Mouse (Mus musculus) layer of hippocampus, adult 9-10 months (tissue): Measurements from ENCODE around the gene Slc12a1.

ENCODE experiments used
- DNase-seq: peaks from one replicate; pipeline ENCODE4 v3.0.0; 2022; ENCODE audit warnings: low spot score

Slc12a1 gene

DNA sequence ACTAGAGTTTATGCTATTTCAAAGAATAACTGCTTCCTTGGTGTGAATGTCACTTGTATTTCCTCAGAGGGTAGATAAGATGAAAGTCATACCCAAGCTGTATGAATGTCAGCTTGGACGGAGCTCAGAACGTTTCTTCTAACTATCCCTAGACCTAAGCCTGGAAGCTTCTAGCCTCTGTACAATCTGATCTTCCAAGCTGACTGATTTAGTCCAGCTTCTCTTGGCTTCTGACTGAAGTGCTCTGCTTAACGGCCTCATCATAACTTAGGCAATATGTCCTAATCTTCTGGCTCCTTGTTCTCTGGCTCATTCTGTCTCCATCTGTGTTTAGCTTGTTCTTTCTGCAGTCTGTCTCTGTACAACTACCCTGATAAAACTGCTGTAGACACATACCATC is 102.3 kb downstream of the Slc12a1 start:
- DNase-seq: no peak

DNA sequence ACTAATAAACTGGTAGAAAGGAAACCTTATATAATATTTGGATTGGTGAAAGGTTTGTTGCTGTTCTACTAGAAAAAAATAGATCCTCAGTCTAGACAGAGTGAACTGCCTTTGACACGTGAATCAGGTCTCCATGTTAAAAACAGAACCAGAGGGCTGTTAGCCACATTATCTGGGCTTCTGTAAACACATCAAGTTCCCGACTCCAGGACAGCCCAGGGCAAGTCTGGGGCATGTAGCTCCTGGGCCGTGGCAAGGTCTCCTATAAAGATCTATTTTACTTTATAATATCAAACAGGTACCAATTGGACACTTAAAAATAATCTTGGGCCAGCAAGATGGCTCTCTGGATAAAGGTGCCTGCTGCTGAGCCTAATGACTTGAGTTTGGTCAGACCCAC is 103.6 kb downstream of the Slc12a1 start:
- DNase-seq: no peak

DNA sequence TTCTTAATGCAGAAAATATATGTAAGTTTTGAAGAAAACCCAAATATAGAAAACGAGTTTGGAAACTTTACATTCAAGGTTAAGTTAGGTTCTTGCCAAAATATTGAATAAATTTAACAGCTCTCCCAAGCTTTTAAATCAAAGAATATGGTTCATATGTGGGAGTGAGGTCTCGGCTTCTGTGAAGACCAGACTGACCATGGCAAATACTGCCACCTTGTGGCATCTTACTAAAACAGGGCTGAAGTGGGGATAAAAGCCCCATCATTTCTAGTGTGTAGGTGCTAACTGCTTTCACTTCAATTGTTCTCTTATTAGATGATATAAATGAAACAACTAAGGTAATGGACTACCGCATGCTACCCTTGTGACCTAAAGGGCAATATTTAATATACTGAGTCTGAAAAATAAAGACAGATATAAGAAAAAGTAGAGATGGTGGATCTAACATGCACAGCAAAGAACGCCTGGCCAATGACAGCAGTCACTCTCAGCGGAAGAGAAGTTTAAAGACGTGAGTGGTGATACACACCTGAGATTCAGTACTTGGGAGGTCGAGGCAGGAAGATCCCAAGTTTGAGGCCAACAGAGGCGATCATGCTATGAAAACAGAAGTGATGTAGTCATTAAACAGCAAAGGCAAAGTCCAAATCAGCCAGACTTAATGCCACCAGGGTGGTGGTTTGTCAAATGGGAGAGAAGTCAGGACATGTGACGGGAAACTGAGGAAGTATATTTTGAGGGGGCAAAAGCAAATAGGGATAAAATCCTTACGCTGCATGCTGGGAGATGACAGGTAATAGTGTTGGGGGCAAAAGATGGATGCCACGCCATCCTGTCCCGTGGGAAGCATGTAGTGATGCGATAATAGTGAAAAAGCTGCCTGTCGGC is 107.2 kb downstream of the Slc12a1 start:
- no peak for DNase-seq

DNA sequence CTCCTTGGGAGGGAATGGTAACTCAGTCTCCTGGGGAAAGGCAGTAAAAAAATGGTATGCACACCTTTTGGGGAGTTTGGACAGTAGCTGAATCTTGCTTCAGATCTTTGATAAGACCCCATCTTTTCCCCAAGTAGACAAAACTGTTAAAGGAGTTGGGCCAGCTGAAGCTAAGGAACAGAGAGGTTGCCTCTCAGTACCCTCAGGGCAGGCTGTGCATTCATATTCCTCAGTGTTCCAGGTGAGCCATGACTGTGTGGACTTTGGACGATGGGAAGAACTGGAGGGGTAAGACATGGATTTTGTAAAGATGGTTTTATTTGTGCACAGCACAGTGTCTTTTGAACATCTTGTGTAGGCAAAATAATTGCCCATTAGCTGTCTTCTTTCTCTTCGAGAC is 108.0 kb downstream of the Slc12a1 start:
- DNase-seq: no peak

DNA sequence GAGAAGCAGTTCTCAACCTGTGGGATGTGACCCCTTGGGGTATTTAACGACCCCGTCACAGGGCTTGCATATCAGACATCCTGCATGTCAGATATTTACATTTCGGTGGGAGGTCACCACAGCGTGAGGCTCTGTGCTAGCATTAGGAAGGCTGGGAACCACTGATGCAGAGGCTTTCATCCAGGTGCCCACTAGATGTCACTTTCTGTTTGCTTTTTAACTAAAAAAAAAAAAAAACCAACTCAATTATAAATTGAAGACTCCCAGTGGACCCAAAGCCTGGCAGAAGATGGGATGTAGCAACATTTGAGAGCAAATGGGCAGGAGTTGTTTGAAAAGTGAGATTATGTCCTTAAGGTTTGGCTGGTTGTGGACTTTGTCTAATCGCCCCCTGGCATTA is 110.8 kb downstream of the Slc12a1 start:
- no peak for DNase-seq

DNA sequence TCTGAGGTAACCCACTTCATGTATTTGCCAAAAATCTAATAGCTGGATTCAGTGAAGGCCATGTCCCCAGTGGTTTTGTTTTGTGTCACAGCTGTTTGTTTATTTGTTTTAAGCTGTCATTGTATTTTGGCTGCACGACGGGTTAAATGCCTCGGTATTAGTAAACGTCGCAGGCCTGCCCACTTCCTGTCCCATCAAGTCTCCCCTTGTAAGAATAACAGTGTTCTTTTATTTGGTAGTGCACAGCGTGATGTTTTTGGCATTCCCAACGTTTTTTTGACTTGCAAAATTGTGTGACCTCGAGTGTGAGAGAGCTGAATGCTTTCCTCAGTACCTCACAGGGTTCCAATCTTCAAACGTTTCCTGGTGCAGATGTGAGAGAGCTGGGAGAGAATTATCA is 111.4 kb downstream of the Slc12a1 start:
- no peak for DNase-seq

DNA sequence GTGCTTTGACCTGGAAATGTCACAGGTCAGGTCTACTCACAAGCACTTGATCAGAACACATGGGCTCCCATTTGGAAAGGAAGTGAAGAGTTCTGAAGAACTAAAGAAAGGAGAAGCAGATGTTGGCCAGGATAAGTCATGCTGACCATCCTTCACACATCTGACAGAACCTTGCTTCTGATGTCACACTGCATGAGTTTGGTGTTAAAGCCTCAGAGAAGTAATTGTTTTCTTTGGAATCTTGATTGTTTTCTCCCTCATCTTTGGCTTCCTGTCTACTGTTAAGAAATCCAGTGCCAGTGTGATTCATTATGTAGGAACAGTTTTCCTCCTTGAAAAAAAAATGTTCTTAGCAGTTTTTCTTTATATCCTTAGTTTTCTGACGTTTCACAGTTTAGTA is 116.6 kb downstream of the Slc12a1 start:
- DNase-seq: no peak

DNA sequence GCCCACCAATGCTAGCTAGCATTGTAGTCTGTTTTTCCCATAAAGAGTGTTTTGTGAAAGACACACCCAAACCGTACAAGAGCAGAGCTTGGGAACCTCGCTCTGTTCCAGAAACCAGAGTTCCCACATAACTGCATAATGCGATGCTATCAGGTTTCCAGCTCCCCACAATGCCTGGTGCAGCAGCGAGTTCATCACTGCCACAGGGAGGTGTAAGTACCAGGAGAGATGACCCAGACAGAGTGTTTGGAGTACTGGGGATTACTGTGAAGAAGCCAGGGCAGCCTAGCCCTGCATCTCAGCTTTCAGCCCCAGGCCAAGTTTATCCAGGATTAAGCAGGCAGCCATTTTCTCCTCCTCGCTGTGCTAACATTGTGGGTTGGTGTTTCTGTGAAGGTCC is 123.3 kb downstream of the Slc12a1 start:
- no peak for DNase-seq

DNA sequence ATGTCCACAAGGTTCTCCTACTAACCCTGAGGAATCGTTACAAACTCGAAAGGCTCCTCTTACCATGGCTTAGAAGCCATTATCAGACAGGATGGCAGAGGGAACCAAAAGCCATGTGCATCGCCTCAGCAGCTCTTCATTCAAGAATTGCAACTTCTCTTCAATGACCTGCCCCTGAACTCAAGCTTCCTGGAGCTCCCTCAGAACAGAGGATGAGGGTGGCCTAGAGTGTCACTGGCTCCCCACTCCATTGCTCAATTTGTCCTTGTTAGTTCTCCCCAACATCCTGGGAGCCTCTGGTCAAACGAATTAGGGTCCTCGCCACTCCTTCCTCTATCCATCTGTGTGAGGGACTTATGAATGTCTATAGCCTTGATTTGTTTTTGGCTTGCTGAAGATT is 124.4 kb downstream of the Slc12a1 start:
- DNase-seq: no peak

DNA sequence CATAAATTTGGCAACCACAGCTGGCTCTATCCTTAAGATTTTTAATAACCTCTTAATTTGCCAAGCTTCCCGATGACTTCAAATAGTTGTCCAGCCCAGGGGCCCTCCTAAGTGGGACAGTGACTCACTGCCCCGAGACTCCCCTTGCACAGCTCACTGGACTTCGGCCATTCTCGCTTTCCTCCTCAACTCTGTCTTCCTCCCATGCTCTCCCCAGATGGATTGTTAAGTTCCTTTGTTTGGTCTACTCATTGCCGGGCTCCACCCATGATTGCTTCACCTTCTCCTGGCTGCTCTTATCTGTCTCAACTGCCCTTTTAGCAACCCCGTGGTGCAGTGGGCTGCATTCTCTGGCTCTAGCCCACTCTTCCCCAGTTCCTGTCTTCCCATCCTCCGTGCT is 126.2 kb downstream of the Slc12a1 start:
- no peak for DNase-seq
